Mouse (Mus musculus) kidney, adult 2 months (tissue): Measurements from ENCODE around the gene Gm49380. TPM values are rescaled to one million over a fixed set of nuclear protein-coding genes. Genes with fewer than 3 reads are reported as not detected.

ENCODE experiments used
- DNase-seq: peaks from one replicate; pipeline ENCODE4 v3.0.0; 2021
- H3K27ac ChIP-seq: fragments of 200-500 bp; 2 replicates; pipeline ENCODE4 v1.5.1; 2012; ENCODE audit warnings: low read depth, low read length, control low read depth, inconsistent platforms; ENCODE audit not compliant: insufficient read depth
- H3K27me3 ChIP-seq: fragments of 200-500 bp; replicated peaks from 2 replicates; pipeline ENCODE4 v1.6.1; 2012; ENCODE audit warnings: mild to moderate bottlenecking, moderate library complexity, low read length, inconsistent platforms; ENCODE audit not compliant: control insufficient read depth, insufficient read depth
- H3K36me3 ChIP-seq: fragments of 200-500 bp; 2 replicates; pipeline ENCODE4 v1.6.1; 2012; ENCODE audit warnings: mild to moderate bottlenecking, moderate library complexity, low read length, inconsistent platforms; ENCODE audit not compliant: control insufficient read depth, insufficient read depth
- H3K4me1 ChIP-seq: fragments of 200-500 bp; 2 replicates; pipeline ENCODE4 v1.6.1; 2011; ENCODE audit warnings: low read length; ENCODE audit not compliant: control insufficient read depth, insufficient read depth
- H3K4me3 ChIP-seq: fragments of 200-500 bp; 2 replicates; pipeline ENCODE4 v1.5.1; 2011; ENCODE audit warnings: mild to moderate bottlenecking, low read depth, low read length, control low read depth; ENCODE audit not compliant: insufficient read depth
- CTCF ChIP-seq: fragments of 200-500 bp; conservative IDR thresholded peaks from 2 replicates; pipeline ENCODE4 v1.5.1; 2011; ENCODE audit warnings: low read depth, mild to moderate bottlenecking, control low read depth, low read length, moderate library complexity, mixed read lengths; ENCODE audit not compliant: insufficient read depth, insufficient read length
- POLR2A ChIP-seq: fragments of 200-500 bp; IDR thresholded peaks from one replicate; pipeline ENCODE4 v1.6.1; 2011; ENCODE audit warnings: low read depth, low read length, control low read depth
- WGBS: fragments of 180-500 bp; shearing (Covaris S2); methylation state at CpG from one replicate; pipeline ENCODE4 v1.1.7; 2018; 5-methylcytosine and 5-hydroxymethylcytosine counted together
- polyA plus RNA-seq: library from polyadenylated mRNA; depleted of rRNA; stranded (reverse); fragments of >200 nt; gene quantifications from 2 replicates; pipeline ENCODE4 v1.2.3, GENCODE M21; 2012

Gene Gm49380
- polyA plus RNA-seq, 1 experiment = not detected

GRCm38 (mm10) chr9:44041511-44042395 is 71.5 kb downstream of the Gm49380 start:
- Histone ChIP-seq H3K4me3 (no peak overlapping the region), H3K4me1 (no peaks in the 10 kb centered on the region), H3K27me3 (no peaks in the 10 kb centered on the region), H3K27ac (no peak overlapping the region), H3K36me3 (no peaks in the 10 kb centered on the region)
- DNase-seq = no peak
- TF ChIP-seq POLR2A = no peak
- no peak for TF ChIP-seq CTCF
- 86% methylated on average over 7 of the region's 7 CpGs for WGBS

GRCm38 (mm10) chr9:44037106-44037505 is 76.2 kb downstream of the Gm49380 start:
- WGBS = 96% methylated on average over 5 of the region's 5 CpGs
- no peaks in the 10 kb centered on the region for H3K27me3 ChIP-seq
- H3K4me1 ChIP-seq = no peaks in the 10 kb centered on the region
- H3K27ac ChIP-seq = no peak overlapping the region
- no peak for DNase-seq
- H3K4me3 ChIP-seq = no peak overlapping the region
- TF ChIP-seq POLR2A (no peak), CTCF (no peak)
- H3K36me3 ChIP-seq = no peaks in the 10 kb centered on the region

- Histone ChIP-seq H3K36me3 (no peaks in the 10 kb centered on the region), H3K4me1 (no peaks in the 10 kb centered on the region), H3K4me3 (no peak overlapping the region), H3K27ac (no peak overlapping the region), H3K27me3 (no peaks in the 10 kb centered on the region)
- no peak for TF ChIP-seq POLR2A
- TF ChIP-seq CTCF = no peak
- DNase-seq = no peak
- 59% methylated on average over 13 of the region's 13 CpGs for WGBS
Observed at GRCm38 (mm10) chr9:44033957-44034727, 79.2 kb downstream of the Gm49380 start.

DNA sequence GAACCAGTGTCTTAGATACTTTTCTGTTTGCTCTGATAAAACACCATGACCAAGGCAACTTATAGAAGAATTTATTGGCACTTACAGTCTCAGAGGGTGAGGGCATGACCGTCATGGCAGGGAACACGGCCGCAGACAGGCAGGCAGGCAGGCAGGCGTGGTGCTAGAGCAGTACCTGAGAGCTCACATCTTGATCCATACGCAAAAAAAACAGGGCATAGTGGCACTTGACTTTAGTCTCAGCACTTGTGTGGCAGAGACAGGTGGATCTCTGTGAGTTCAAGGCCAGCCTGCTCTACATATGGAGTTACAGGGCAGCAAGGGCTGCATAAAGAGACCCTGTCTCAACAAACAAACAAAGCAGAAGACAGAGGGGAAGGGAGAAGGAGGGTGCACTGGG is 80.0 kb downstream of the Gm49380 start:
- no peak overlapping the region for H3K4me3 ChIP-seq
- 95% methylated on average over 5 of the region's 5 CpGs for WGBS
- no peaks in the 10 kb centered on the region for H3K27me3 ChIP-seq
- no peaks in the 10 kb centered on the region for H3K36me3 ChIP-seq
- H3K27ac ChIP-seq = no peak overlapping the region
- no peak for DNase-seq
- TF ChIP-seq POLR2A = no peak
- no peak for TF ChIP-seq CTCF
- H3K4me1 ChIP-seq = no peaks in the 10 kb centered on the region

- Histone ChIP-seq H3K4me3 (no peak overlapping the region), H3K36me3 (no peaks in the 10 kb centered on the region), H3K4me1 (no peaks in the 10 kb centered on the region), H3K27ac (no peak overlapping the region), H3K27me3 (no peaks in the 10 kb centered on the region)
- DNase-seq = no peak
- WGBS = 79% methylated on average over 4 of the region's 4 CpGs
- TF ChIP-seq POLR2A (no peak), CTCF (no peak)
Observed at GRCm38 (mm10) chr9:44031946-44032345, 81.4 kb downstream of the Gm49380 start.

DNA sequence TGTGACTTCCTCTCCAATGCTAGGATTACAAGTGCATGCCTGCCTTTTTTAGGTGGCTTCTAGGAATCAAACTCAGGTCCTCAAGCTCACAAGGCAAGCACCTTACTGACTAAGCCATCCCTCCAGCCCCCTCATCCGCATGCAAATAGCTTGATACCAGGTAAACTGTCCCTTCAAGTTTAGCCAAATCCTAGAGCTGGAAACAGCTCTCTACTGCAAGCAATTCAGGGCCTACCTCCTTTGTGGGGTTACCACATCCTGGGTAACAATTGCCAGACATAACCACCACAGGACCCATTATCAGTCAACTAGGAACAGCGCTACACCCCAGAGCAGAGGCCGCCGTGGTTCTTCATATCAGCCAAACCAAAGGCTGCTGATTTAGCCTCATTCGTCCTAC is 82.2 kb downstream of the Gm49380 start:
- 92% methylated on average over 5 of the region's 5 CpGs for WGBS

GRCm38 (mm10) chr9:44030646-44031045 is 82.7 kb downstream of the Gm49380 start:
- H3K4me1 ChIP-seq = no peaks in the 10 kb centered on the region
- 95% methylated on average over 4 of the region's 4 CpGs for WGBS
- TF ChIP-seq POLR2A (no peak), CTCF (no peak)
- H3K27ac ChIP-seq = no peak overlapping the region
- no peak overlapping the region for H3K4me3 ChIP-seq
- H3K27me3 ChIP-seq = no peaks in the 10 kb centered on the region
- no peaks in the 10 kb centered on the region for H3K36me3 ChIP-seq
- no peak for DNase-seq

More for the DNA sequence above, 82.2 kb downstream of the Gm49380 start:
- TF ChIP-seq POLR2A = no peak
- no peak for TF ChIP-seq CTCF
- H3K4me1 ChIP-seq = no peaks in the 10 kb centered on the region
- no peak overlapping the region for H3K4me3 ChIP-seq
- H3K27ac ChIP-seq = no peak overlapping the region
- DNase-seq = no peak
- H3K36me3 ChIP-seq = no peaks in the 10 kb centered on the region
- H3K27me3 ChIP-seq = no peaks in the 10 kb centered on the region
